Mouse (Mus musculus): ENCODE measurements around the gene Polr3g.
A peak's percentile ranks its signal among the peaks of the same experiment; 100 is the strongest.
"Not testable (repeated sequence)": the region's sequence is repeated elsewhere in the genome, so short reads cannot be mapped to it uniquely, and the experiment has no call there.

Polr3g gene

GRCm38 (mm10) chr13:81689587-81689986 is 21.2 kb downstream of the Polr3g start:
- no peak for DNase-seq (ENCODE audit: low spot score in 2 of 2)

- DNase-seq (ENCODE audit: low spot score in 2 of 2): no peak
Measured at GRCm38 (mm10) chr13:81684884-81685283, 25.9 kb downstream of the Polr3g start.

DNA sequence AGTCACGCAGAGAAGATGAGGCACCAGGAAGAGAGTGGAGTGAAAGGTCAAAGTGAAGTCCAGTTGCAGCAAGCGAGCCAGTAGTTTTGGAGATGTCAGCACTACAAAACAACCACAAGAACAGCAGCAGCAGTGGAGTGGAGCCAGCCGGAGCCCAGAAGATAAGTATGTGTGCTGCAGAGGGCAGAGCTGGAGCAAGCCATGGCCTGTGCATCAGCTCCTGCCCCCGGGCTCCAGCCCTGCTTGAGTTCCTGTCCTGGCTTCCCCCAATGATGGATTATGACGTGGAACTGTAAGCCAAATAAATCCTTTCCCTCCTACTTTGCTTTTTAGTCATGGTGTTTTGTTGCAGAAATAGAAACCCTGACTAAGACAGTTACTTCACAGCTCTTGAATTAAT is 26.6 kb downstream of the Polr3g start:
- DNase-seq (ENCODE audit: low spot score in 2 of 2): no peak

DNA sequence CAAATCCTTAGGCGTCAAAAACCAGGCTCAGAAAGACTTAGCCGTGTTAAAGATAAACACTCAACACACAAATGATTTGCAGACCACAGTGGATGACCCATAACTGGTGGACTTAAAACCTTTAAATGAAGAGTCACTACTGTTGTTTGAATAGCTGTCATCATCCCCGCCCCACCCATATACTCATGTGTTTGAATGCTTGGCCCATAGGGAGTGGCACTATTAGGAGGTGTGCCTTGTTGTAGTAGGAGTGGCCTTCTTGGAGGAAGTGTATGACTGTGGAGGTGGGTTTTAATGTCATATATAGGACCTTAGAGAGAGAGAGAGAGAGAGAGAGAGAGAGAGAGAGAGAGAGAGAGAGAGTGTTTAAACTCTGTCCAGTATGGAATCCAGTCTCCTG is 27.7 kb downstream of the Polr3g start:
- DNase-seq (ENCODE audit: low spot score in 2 of 2): no peak

- DNase-seq (ENCODE audit: low spot score in 2 of 2): no peak
Measured at GRCm38 (mm10) chr13:81675333-81675732, 35.5 kb downstream of the Polr3g start.

DNA sequence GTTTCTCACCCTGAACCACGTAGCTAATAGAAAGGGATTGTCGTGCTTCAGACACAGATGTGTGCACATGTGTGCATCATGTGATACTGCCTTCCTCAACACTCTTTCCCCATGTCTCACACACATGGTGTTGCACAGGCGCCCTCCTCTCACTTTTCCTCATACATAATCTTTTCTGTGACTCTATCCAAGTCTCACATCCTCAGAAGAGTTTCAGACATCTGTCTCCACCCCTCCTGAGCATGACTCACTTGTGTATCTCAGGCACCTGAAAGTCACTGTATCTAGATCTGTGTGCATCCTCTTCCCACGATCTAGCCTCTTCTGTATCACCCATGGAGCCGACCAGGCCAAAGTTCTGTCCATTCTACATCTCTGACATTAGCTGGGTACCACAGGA is 43.1 kb downstream of the Polr3g start:
- no peak for DNase-seq (ENCODE audit: low spot score in 2 of 2)

GRCm38 (mm10) chr13:81664331-81664698 is 46.5 kb downstream of the Polr3g start:
- DNase-seq (ENCODE audit: low spot score in 2 of 2): no peak

DNA sequence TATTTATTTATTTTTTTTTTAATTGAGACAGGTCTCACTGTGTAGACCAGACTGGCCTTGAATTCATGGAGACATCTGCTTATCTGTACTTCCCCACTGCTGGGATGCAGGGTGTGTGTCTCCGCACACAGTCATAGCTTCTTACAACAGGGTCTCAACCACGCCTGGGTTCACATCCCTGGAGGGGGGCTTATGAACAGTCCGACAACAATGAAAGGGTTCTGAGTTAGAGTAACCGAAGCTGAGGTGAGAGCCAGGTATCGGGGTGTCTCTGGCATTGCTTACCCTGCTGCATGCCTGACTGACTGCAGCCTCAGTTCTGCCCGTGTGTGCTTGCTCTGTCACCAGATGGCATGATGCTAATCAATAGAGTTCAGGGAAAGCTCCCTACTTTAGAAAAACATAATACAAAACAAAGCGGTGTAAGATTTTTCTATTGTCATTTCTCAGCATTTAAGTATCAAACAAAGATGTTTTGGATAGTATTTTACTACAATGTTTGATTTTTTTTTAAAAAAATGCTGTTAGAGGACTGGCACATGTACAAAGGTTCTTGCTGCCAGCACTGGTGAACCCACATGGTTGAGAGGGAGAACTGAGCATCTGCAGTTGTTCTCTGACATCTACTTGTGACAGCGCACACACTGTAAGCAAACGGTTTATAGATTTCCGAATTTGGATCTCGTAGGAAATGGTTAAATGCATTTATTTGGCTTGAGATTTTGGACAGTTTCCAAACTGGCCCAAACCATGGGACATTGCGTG is 47.1 kb downstream of the Polr3g start:
- DNase-seq (ENCODE audit: low spot score in 2 of 2): no peak

DNA sequence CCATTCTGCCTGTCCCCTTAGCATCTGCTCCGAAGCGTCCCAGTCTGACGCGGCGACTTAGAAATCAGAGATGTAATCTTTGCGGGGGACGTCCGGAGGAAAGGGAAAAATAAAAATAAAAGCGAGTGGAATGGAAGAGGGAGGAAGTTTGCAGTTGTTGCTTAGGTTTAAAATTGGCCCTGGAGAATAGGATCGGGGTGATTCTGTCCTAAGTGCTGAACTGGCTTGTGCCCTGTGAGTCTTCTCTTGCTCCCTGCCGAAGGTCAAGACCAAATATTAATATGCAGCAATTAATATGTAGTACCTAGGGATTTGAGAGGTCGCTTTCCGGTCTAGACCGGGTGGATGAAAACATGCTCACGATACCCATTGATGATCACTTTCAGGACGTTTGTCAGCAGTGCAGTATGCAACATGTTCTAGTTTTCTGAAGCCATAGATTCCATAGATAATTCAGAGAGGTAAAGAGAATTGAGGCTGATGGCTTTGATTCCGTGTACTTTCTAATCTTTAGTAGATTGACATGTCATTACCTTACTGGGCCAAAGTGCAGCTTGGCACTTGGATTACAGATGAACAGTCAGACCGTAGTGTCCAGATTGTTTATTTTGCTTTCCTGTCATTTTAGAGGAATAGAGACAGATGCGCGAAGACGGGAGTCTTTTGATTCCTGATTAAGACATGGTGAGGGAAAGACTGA is 52.6 kb downstream of the Polr3g start:
- no peak for DNase-seq (ENCODE audit: low spot score in 2 of 2)

DNA sequence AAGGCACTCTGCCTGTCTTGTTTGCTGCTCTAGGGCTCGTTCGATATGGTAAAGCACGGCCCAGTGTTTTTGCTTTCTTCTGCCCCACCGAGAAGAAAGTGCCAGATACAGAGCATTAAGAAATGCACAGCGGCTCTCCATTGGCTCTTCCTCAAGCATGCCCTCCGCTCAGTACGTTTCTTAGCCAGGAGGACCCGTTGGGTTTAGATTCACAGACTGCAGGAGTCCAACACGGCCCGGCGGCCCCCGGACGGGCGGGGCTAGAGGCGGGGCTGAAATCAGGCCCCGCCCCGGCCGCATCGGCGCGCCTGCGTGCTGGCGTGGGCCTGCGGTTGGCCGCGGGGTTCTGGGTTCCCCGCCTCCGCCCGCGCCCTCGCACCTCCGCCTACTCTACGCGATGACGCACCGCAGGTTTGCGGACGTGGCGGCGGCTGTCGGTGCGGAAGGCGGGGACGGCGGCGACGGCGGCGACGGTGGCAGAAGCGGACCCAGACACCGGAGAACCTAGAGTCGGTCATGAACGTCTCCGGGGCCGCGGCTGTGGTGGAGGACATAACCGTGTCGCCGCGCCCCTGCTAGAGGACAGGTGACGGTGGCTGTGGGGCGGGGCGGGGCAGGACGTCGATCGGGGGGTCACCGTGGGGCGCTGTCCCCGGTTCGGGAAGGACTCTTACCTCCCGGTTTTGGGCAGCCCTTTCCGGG is 53.3 kb downstream of the Polr3g start, which contains the start of gene Lysmd3:
Gene Lysmd3 (plus strand): TSS at position 313 of the 702 bp plus-strand sequence.
- peak; percentile 85 to 91 for DNase-seq (ENCODE audit: low spot score in 2 of 2)

DNA sequence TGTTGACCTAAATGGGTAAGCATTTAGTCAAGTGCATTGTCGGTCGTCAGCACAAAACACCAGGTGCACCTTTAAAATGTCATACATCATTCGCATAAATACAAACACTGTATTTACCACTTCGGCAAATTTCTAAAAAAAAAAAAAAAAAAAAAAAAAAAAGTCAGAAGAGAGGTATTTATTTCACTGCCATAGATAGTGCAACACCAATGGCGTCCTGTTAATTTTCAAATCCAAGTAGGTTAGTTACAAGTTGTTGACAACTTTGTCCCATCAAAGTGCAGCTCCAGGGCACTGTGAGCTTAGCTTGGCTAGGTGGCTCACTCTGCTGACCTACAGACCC is 53.8 kb downstream of the Polr3g start:
- no peak for DNase-seq (ENCODE audit: low spot score in 2 of 2)

- DNase-seq (ENCODE audit: low spot score in 2 of 2): no peak
Measured at GRCm38 (mm10) chr13:81656091-81656850, 54.5 kb downstream of the Polr3g start.

- not testable (repeated sequence) for DNase-seq (ENCODE audit: low spot score in 2 of 2)
Measured at GRCm38 (mm10) chr13:81650382-81650781, 60.4 kb downstream of the Polr3g start.

DNA sequence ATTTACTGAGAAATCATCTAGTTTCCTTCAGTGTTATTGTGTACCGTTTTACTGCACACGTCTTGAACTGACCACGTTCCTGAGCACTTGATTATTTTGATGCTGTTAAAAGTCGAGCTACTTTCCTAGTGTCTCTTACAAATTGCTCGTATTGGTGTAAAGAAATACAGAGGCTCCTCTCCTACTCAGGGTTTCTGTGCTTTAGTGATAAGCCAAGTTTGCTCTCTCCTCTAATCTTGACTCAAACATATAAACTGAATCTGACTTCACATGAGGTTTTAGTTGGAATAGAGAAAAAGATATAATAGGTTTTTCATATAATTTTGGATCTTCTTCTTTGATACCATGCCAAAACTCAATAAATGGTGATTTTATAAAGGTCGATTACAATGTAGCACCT is 64.5 kb downstream of the Polr3g start:
- DNase-seq (ENCODE audit: low spot score in 2 of 2): no peak

DNA sequence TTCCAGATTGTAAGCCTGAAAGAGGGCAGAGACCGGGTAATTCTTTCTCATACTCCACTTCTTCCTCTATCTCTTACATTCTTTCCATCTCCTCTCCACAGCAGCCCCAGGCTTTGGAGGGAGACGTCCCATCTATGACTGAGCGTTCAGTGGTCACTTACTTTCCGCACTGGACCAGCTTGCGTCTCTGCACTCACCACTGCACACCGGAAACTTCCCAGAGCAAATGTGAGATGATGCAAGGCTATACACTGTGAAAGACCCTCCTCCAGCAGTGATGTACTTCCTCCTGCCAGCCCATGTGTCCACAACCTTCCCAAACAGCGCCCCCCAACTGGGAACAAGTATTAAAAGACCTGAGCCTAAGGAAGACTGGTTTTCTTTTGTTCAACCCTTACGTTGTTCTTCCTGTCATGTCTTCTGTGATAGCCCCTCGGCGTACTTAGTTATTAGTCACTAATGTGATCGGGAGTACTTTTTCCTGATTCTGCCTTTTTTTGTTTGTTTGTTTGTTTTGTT is 66.7 kb downstream of the Polr3g start:
- no peak for DNase-seq (ENCODE audit: low spot score in 2 of 2)

- DNase-seq (ENCODE audit: low spot score in 2 of 2): no peak
Measured at GRCm38 (mm10) chr13:81642491-81643149, 68.2 kb downstream of the Polr3g start.

DNA sequence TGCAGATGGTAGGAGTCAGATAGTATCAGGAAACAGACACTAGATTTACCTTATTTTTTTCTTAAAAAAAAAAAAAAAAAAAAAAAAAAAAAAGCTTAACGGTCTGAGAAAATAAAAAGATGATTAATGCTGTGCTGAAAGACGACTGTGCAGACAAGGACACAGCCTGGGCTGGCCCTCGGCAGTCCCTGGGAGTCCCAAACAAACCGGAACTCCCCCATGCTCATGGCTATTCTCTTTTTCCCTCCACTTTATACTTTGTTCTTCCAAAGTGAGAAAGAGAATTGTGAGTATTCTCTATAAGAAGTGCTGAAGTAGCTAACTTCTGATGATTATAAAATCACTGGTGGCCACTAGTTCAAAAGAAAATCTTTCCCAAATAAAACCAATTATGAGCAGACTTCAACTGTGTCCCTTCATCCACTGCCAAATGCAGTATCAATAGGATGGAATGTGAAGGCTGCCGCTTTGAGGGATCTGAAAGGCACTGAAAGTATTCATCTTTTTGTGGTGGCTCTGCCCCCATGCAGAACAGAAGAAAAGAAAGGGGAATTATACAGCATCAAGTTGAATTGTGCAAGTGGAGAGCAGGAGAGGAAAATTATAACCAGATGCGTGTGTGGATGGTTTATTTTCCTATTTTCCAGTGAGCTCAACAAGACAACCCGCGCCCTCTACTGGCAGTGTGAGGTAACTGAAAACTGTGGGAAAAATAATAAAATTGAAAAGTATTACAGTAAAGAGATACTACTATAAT is 69.3 kb downstream of the Polr3g start:
- peak in 1 of 2 experiments; percentile 41 for DNase-seq (ENCODE audit: low spot score in 2 of 2)

DNA sequence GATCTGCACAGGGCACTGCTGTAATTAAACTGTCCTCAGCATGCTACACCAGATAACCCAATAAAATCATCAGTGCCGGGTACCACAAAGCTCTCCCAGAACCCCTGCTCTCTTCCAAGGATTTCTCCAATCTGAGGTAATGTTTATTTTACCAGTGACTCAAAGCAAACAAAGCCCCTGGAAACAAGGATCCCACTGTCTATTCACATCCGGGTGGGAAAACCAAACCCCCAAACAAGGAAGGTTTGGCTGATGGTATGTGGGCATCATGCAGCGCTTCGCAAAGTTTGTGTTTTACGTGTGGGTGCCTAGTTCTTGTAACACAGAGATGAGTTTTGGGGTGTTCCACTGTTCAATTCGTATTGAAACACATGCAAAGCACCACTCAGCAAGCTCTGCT is 69.9 kb downstream of the Polr3g start:
- no peak for DNase-seq (ENCODE audit: low spot score in 2 of 2)

- no peak for DNase-seq (ENCODE audit: low spot score in 2 of 2)
Measured at GRCm38 (mm10) chr13:81639624-81640023, 71.2 kb downstream of the Polr3g start.

DNA sequence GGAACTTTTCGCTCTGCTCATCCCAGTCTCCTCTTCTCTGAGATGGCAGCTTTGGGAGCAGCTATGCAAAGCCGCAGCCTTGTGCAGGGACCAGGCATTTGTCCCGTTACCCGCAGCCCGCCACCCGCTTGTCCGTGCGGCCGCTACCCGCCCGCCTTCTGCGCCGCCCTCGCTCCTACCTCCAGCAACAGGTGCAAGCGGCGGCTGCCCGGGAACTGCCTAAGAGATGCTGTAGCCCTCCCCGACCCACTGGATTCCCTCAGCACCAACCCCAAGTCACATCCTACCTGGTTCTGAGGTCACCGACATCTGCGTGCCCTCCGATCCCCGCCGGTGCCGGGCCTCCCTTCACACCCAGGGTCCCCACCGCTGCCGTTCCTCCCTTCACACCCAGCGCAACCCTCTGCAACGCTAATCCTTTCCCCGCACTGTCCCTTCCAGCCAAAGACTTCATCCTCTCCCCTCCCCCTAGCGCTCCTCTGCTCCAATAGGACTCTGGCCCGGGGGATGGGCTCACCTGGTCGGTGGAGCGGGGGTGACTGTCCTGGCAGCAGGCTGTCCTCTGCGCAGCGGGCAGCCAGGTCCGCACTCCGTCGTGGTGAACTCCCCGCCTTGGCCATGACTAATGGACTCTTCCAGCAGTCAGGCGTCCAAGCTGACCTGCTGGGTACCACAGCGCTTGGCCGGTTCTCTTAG is 77.9 kb downstream of the Polr3g start, which contains the start of gene Adgrv1:
Gene Adgrv1 (minus strand): TSS at position 435 of the 696 bp plus-strand sequence.
- DNase-seq (ENCODE audit: low spot score in 2 of 2): no peak

Measured in spleen, postnatal 14 days (tissue).